Mouse (Mus musculus): Measurements from ENCODE around the gene Ppm1a. TPM values are rescaled to one million over a fixed set of nuclear protein-coding genes. Genes with fewer than 3 reads are reported as not detected.
A peak's percentile ranks its signal among the peaks of the same experiment; 100 is the strongest.

Gene Ppm1a
- polyA plus RNA-seq, 1 experiment from 2014 or later, result 71.3 TPM

DNA sequence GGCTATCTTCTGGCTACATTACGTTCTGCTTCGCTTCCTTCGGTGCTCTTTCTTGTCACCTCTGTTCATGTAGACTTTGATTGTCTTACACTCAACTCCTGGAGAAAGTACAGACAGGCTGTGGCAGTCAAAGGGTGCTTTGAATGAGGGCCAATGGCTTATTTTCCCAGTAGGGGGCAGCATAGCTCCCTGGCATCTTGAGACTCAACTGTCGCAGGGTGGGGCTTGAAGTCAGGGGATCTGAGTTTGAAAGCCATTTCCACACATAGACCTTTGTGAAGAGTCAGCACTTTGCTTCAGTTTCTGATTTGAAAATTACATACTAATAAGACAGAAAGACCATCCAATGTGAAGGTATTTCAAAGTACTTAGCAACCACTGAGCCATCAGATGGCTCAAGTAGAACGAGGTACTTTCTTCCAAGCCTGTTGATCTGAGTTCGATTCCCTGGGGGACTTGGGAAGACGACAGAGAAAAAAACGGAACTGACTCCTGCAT is 78.3 kb downstream of the Ppm1a start:
- DNase-seq (ENCODE audit: low spot score), result no peak
- Histone ChIP-seq H3K9me3 (ENCODE audit: control insufficient read depth, low read length) (no peaks in the 10 kb centered on the region), H3K4me3 (ENCODE audit: low read depth, low read length) (no peak overlapping the region), H3K36me3 (ENCODE audit: control insufficient read depth, insufficient read depth, low read length) (no peaks in the 10 kb centered on the region), H3K27ac (ENCODE audit: low read depth, low read length) (no peak overlapping the region), H3K4me1 (ENCODE audit: control insufficient read depth, insufficient read depth, low read length) (peaks cover 3% of the 10 kb centered on the region; the same call in 1 of the 2 replicates), H3K4me2 (ENCODE audit: low read depth) (no peak overlapping the region), H3K27me3 (ENCODE audit: control insufficient read depth, insufficient read depth, low read length) (peaks cover 15% of the 10 kb centered on the region; the same call in 1 of the 2 replicates), H3K9ac (ENCODE audit: low read length) (no peak overlapping the region)
- ATAC-seq (ENCODE audit: insufficient read depth, low FRiP score, low TSS enrichment), result no peak
- 81% methylated on average over 8 of the region's 8 CpGs for WGBS

GRCm38 (mm10) chr12:72837302-72837701 is 80.0 kb downstream of the Ppm1a start:
- WGBS, result 76% methylated on average over 4 of the region's 4 CpGs

GRCm38 (mm10) chr12:72841500-72841899 is 84.2 kb downstream of the Ppm1a start:
- peaks cover 9% of the 10 kb centered on the region for H3K27me3 ChIP-seq (ENCODE audit: control insufficient read depth, insufficient read depth, low read length)
- 94% methylated on average over 1 of the region's 1 CpGs for WGBS
- no peak overlapping the region for H3K4me3 ChIP-seq (ENCODE audit: low read depth, low read length)
- DNase-seq (ENCODE audit: low spot score) (no peak), ATAC-seq (ENCODE audit: insufficient read depth, low FRiP score, low TSS enrichment) (no peak)
- H3K4me1 ChIP-seq (ENCODE audit: control insufficient read depth, insufficient read depth, low read length), result peaks cover 6% of the 10 kb centered on the region; the same call in 1 of the 2 replicates
- H3K36me3 ChIP-seq (ENCODE audit: control insufficient read depth, insufficient read depth, low read length), result no peaks in the 10 kb centered on the region
- no peak overlapping the region for H3K27ac ChIP-seq (ENCODE audit: low read depth, low read length)
- H3K4me2 ChIP-seq (ENCODE audit: low read depth), result no peak overlapping the region
- no peaks in the 10 kb centered on the region for H3K9me3 ChIP-seq (ENCODE audit: control insufficient read depth, low read length)
- no peak overlapping the region for H3K9ac ChIP-seq (ENCODE audit: low read length)

More at GRCm38 (mm10) chr12:72837302-72837701, 80.0 kb downstream of the Ppm1a start:
- Histone ChIP-seq H3K4me1 (ENCODE audit: control insufficient read depth, insufficient read depth, low read length) (no peaks in the 10 kb centered on the region), H3K36me3 (ENCODE audit: control insufficient read depth, insufficient read depth, low read length) (no peaks in the 10 kb centered on the region), H3K9ac (ENCODE audit: low read length) (no peak overlapping the region), H3K9me3 (ENCODE audit: control insufficient read depth, low read length) (no peaks in the 10 kb centered on the region), H3K27me3 (ENCODE audit: control insufficient read depth, insufficient read depth, low read length) (peaks cover 11% of the 10 kb centered on the region; the same call in 1 of the 2 replicates), H3K4me2 (ENCODE audit: low read depth) (no peak overlapping the region), H3K27ac (ENCODE audit: low read depth, low read length) (no peak overlapping the region), H3K4me3 (ENCODE audit: low read depth, low read length) (no peak overlapping the region)
- ATAC-seq (ENCODE audit: insufficient read depth, low FRiP score, low TSS enrichment) (no peak), DNase-seq (ENCODE audit: low spot score) (no peak)

- Histone ChIP-seq H3K9ac (ENCODE audit: low read length) (no peak overlapping the region), H3K27me3 (ENCODE audit: control insufficient read depth, insufficient read depth, low read length) (peaks cover 23% of the 10 kb centered on the region), H3K4me1 (ENCODE audit: control insufficient read depth, insufficient read depth, low read length) (peaks cover 6% of the 10 kb centered on the region; the same call in 1 of the 2 replicates), H3K27ac (ENCODE audit: low read depth, low read length) (no peak overlapping the region), H3K9me3 (ENCODE audit: control insufficient read depth, low read length) (no peaks in the 10 kb centered on the region), H3K4me3 (ENCODE audit: low read depth, low read length) (no peak overlapping the region), H3K36me3 (ENCODE audit: control insufficient read depth, insufficient read depth, low read length) (no peaks in the 10 kb centered on the region), H3K4me2 (ENCODE audit: low read depth) (no peak overlapping the region)
- no peak for ATAC-seq (ENCODE audit: insufficient read depth, low FRiP score, low TSS enrichment)
- no peak for DNase-seq (ENCODE audit: low spot score)
- WGBS, result 84% methylated on average over 4 of the region's 4 CpGs
Observed at GRCm38 (mm10) chr12:72843135-72843534, 85.9 kb downstream of the Ppm1a start.

GRCm38 (mm10) chr12:72843555-72843954 is 86.3 kb downstream of the Ppm1a start:
- Histone ChIP-seq H3K9me3 (ENCODE audit: control insufficient read depth, low read length) (no peaks in the 10 kb centered on the region), H3K36me3 (ENCODE audit: control insufficient read depth, insufficient read depth, low read length) (no peaks in the 10 kb centered on the region), H3K27ac (ENCODE audit: low read depth, low read length) (no peak overlapping the region), H3K4me2 (ENCODE audit: low read depth) (no peak overlapping the region; the same call in 1 of the 2 replicates), H3K9ac (ENCODE audit: low read length) (no peak overlapping the region; the same call in 1 of the 2 replicates), H3K4me3 (ENCODE audit: low read depth, low read length) (no peak overlapping the region), H3K27me3 (ENCODE audit: control insufficient read depth, insufficient read depth, low read length) (peaks cover 27% of the 10 kb centered on the region), H3K4me1 (ENCODE audit: control insufficient read depth, insufficient read depth, low read length) (peaks cover 6% of the 10 kb centered on the region; the same call in 1 of the 2 replicates)
- 80% methylated on average over 4 of the region's 4 CpGs for WGBS
- no peak for DNase-seq (ENCODE audit: low spot score)
- ATAC-seq (ENCODE audit: insufficient read depth, low FRiP score, low TSS enrichment), result no peak

DNA sequence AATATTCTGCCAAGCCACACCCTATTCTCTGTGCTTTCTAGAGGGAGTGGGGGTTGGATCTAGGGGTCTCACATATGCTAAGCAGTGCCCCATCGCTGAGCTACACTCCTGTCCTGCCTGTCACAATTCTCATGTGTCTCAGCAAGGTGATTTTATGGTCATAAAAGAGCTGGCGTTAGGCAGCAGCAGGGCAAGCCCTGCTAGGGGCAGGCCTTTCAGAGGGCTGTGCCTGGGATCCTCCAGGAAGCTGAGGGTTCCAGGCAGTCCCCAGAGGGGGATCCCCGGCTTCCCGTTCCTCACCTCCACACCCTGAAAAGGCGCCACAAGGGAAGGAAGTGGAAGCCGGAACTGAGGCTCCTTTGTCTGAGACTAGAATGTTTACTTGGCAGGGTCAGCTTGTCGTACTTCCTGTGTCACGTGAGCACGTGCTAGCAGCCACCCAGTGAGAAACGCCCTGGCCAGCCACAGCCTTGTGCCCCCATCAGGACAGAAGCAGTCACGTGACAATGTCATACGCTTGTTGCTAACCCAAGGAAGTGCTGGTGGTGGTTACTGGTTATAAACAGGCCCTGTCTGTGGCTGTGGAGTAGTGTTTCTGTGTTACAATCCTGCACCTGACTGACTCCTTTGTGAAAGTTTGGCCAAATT is 86.8 kb downstream of the Ppm1a start:
- Histone ChIP-seq H3K4me1 (ENCODE audit: control insufficient read depth, insufficient read depth, low read length) (peaks cover 6% of the 10 kb centered on the region; the same call in 1 of the 2 replicates), H3K4me2 (ENCODE audit: low read depth) (peak overlapping the region; percentile 36), H3K36me3 (ENCODE audit: control insufficient read depth, insufficient read depth, low read length) (no peaks in the 10 kb centered on the region), H3K27ac (ENCODE audit: low read depth, low read length) (0 out of 2 replicates have a peak overlapping the region, but pooled peaks have one; percentile 35), H3K4me3 (ENCODE audit: low read depth, low read length) (no peak overlapping the region; the same call in 1 of the 2 replicates), H3K27me3 (ENCODE audit: control insufficient read depth, insufficient read depth, low read length) (peaks cover 28% of the 10 kb centered on the region), H3K9ac (ENCODE audit: low read length) (peak overlapping the region; percentile 50), H3K9me3 (ENCODE audit: control insufficient read depth, low read length) (no peaks in the 10 kb centered on the region)
- ATAC-seq (ENCODE audit: insufficient read depth, low FRiP score, low TSS enrichment) (peak; percentile 79), DNase-seq (ENCODE audit: low spot score) (peak; percentile 67)
- WGBS, result 19% methylated on average over 12 of the region's 12 CpGs

DNA sequence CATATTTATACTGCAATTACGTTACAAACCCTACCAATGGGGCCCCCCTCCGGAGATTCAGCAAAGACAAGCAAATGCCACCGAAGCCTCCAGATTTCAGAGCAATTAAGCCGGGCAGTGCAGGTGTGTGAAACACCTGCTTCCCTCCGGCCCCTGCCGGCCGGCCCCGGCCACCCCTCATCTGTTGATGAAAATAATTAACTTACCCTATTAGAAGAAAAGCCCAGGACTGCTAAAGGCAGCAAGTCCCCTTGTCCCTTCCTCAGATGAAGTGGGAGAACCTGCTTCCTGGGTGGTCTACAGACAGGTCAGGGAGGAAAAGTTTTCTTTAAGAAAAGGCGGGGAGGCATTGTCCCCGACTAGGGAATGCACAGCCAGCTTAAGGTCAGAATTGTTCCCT is 88.7 kb downstream of the Ppm1a start:
- no peak for ATAC-seq (ENCODE audit: insufficient read depth, low FRiP score, low TSS enrichment)
- Histone ChIP-seq H3K4me1 (ENCODE audit: control insufficient read depth, insufficient read depth, low read length) (peaks cover 6% of the 10 kb centered on the region; the same call in 1 of the 2 replicates), H3K4me2 (ENCODE audit: low read depth) (no peak overlapping the region), H3K27ac (ENCODE audit: low read depth, low read length) (no peak overlapping the region), H3K9me3 (ENCODE audit: control insufficient read depth, low read length) (no peaks in the 10 kb centered on the region), H3K36me3 (ENCODE audit: control insufficient read depth, insufficient read depth, low read length) (no peaks in the 10 kb centered on the region), H3K4me3 (ENCODE audit: low read depth, low read length) (no peak overlapping the region), H3K9ac (ENCODE audit: low read length) (no peak overlapping the region), H3K27me3 (ENCODE audit: control insufficient read depth, insufficient read depth, low read length) (peaks cover 44% of the 10 kb centered on the region)
- no peak for DNase-seq (ENCODE audit: low spot score)
- WGBS, result 23% methylated on average over 10 of the region's 10 CpGs

GRCm38 (mm10) chr12:72847725-72848124 is 90.5 kb downstream of the Ppm1a start:
- H3K9me3 ChIP-seq (ENCODE audit: control insufficient read depth, low read length), result no peaks in the 10 kb centered on the region
- H3K36me3 ChIP-seq (ENCODE audit: control insufficient read depth, insufficient read depth, low read length), result no peaks in the 10 kb centered on the region
- no peak overlapping the region for H3K27ac ChIP-seq (ENCODE audit: low read depth, low read length)
- no peak overlapping the region for H3K4me3 ChIP-seq (ENCODE audit: low read depth, low read length)
- WGBS, result 27% methylated on average over 7 of the region's 7 CpGs
- no peak overlapping the region for H3K9ac ChIP-seq (ENCODE audit: low read length)
- peaks cover 6% of the 10 kb centered on the region; the same call in 1 of the 2 replicates for H3K4me1 ChIP-seq (ENCODE audit: control insufficient read depth, insufficient read depth, low read length)
- H3K27me3 ChIP-seq (ENCODE audit: control insufficient read depth, insufficient read depth, low read length), result peaks cover 54% of the 10 kb centered on the region
- DNase-seq (ENCODE audit: low spot score) (peak; percentile 40), ATAC-seq (ENCODE audit: insufficient read depth, low FRiP score, low TSS enrichment) (no peak)
- no peak overlapping the region for H3K4me2 ChIP-seq (ENCODE audit: low read depth)
